Mouse (Mus musculus): ENCODE data around the gene Klk6. TPM values are rescaled to one million over a fixed set of nuclear protein-coding genes. Genes with fewer than 3 reads are reported as not detected.
A peak's percentile ranks its signal among the peaks of the same experiment; 100 is the strongest.

The Klk6 gene
- polyA plus RNA-seq, 2 experiments = not detected

- 11% methylated on average over 8 of the region's 8 CpGs for WGBS (ENCODE audit: insufficient replicate concordance)
- Histone ChIP-seq H3K9me3 (ENCODE audit: control insufficient read depth, low read length) (no peaks in the 10 kb centered on the region), H3K9ac (replicated peaks) (no peak overlapping the region), H3K4me1 (replicated peaks; ENCODE audit: control insufficient read depth in 2 of 2, insufficient read depth in 2 of 2, low read length in 1 of 2) (no peaks in the 10 kb centered on the region), H3K4me2 (ENCODE audit: low read depth) (peak overlapping the region; percentile 59; the same call in 1 of the 2 replicates), H3K27ac (no peak overlapping the region), H3K27me3 (ENCODE audit: control insufficient read depth, insufficient read depth, low read length) (peaks cover 15% of the 10 kb centered on the region), H3K36me3 (replicated peaks; ENCODE audit: control insufficient read depth, insufficient read depth, low read depth) (no peaks in the 10 kb centered on the region), H3K4me3 (ENCODE audit: insufficient read depth in 1 of 2, low read depth in 2 of 2, low read length in 2 of 2) (no peak overlapping the region)
- TF ChIP-seq CTCF (IDR thresholded peaks at IDR 0.05; ENCODE audit: low read depth) (no peak), EP300 (IDR thresholded peaks at IDR 0.05; ENCODE audit: low read depth) (no peak)
- DNase-seq (ENCODE audit: low read depth in 3 of 3, low spot score in 3 of 3) = no peak
- ATAC-seq (ENCODE audit: insufficient read depth) = no peak
Observed at GRCm38 (mm10) chr7:43796355-43796754, 27.9 kb upstream of the Klk6 start.

DNA sequence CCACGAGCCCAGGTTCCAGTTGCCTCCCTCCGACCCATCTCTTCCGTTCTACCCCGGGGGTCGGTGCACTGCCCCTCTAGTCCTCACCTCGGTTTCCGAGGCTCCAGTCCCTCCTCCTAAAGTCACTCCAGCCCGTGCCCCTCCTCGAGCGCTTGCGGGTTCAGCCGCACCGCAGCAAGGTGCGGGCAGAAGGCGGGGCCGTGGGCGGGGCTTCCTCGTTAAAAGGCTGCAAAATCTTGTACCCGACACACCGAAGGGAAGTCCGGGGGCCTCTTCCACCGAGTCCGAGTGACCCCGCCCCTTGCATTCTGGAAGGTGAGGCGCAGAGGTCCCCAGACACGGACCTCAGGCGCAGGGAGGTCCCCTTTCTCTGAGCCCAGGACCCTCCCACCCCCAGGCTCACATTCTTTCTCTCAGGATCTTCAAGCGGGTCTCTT lies 26.9 kb upstream of the Klk6 start, which contains the start of gene Klk8:
TSS of gene Klk8 (plus strand) at position 245 of the 437 bp plus-strand sequence.
- Histone ChIP-seq H3K9me3 (ENCODE audit: control insufficient read depth, low read length) (no peaks in the 10 kb centered on the region), H3K36me3 (replicated peaks; ENCODE audit: control insufficient read depth, insufficient read depth, low read depth) (no peaks in the 10 kb centered on the region), H3K4me3 (ENCODE audit: insufficient read depth in 1 of 2, low read depth in 2 of 2, low read length in 2 of 2) (peak within 1 kb of the TSS; percentile 19 to 45), H3K27ac (no peak within 1 kb of the TSS), H3K27me3 (ENCODE audit: control insufficient read depth, insufficient read depth, low read length) (peaks cover 15% of the 10 kb centered on the region), H3K9ac (replicated peaks) (no peak within 1 kb of the TSS), H3K4me2 (ENCODE audit: low read depth) (peak within 1 kb of the TSS; percentile 59), H3K4me1 (replicated peaks; ENCODE audit: control insufficient read depth in 2 of 2, insufficient read depth in 2 of 2, low read length in 1 of 2) (no peaks in the 10 kb centered on the region)
- ATAC-seq (ENCODE audit: insufficient read depth) = no peak
- no peak for TF ChIP-seq EP300 (IDR thresholded peaks at IDR 0.05; ENCODE audit: low read depth)
- TF ChIP-seq CTCF (IDR thresholded peaks at IDR 0.05; ENCODE audit: low read depth) = no peak
- DNase-seq (ENCODE audit: low read depth in 3 of 3, low spot score in 3 of 3) = no peak
- WGBS (ENCODE audit: insufficient replicate concordance) = under 1% methylated on average over 28 of the region's 28 CpGs

- Histone ChIP-seq H3K27ac (no peak overlapping the region), H3K27me3 (ENCODE audit: control insufficient read depth, insufficient read depth, low read length) (peaks cover 15% of the 10 kb centered on the region), H3K4me3 (ENCODE audit: insufficient read depth in 1 of 2, low read depth in 2 of 2, low read length in 2 of 2) (peak overlapping the region in 1 of 2 experiments; percentile 45; a peak in 2 of 4 replicates), H3K36me3 (replicated peaks; ENCODE audit: control insufficient read depth, insufficient read depth, low read depth) (no peaks in the 10 kb centered on the region), H3K9ac (replicated peaks) (no peak overlapping the region), H3K9me3 (ENCODE audit: control insufficient read depth, low read length) (no peaks in the 10 kb centered on the region), H3K4me1 (replicated peaks; ENCODE audit: control insufficient read depth in 2 of 2, insufficient read depth in 2 of 2, low read length in 1 of 2) (no peaks in the 10 kb centered on the region), H3K4me2 (ENCODE audit: low read depth) (peak overlapping the region; percentile 59)
- no peak for TF ChIP-seq CTCF (IDR thresholded peaks at IDR 0.05; ENCODE audit: low read depth)
- WGBS (ENCODE audit: insufficient replicate concordance) = 4% methylated on average over 13 of the region's 13 CpGs
- no peak for ATAC-seq (ENCODE audit: insufficient read depth)
- DNase-seq (ENCODE audit: low read depth in 3 of 3, low spot score in 3 of 3) = no peak
Observed at GRCm38 (mm10) chr7:43797844-43798462, 26.3 kb upstream of the Klk6 start.

DNA sequence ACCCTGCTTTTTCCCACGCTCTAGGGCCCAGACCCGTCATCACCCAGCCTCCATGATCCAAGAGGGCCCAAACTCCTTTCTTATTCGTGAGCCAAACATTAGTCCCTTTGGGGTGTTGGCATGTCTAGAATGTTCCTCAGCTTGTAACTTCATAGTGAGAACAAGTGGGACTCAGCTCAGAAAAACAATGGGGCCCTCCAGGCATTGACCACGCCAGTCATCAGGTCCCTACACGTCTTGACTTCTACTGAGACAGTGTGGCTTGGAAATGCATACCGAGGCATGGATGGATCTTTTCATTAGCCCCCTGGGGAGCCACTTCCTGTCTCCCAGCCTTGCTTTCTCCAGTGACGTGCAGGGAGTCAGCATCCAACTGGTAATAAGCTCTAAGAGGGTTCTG lies 24.4 kb upstream of the Klk6 start:
- Histone ChIP-seq H3K9me3 (ENCODE audit: control insufficient read depth, low read length) (no peaks in the 10 kb centered on the region), H3K4me2 (ENCODE audit: low read depth) (no peak overlapping the region), H3K36me3 (replicated peaks; ENCODE audit: control insufficient read depth, insufficient read depth, low read depth) (no peaks in the 10 kb centered on the region), H3K27ac (no peak overlapping the region), H3K4me3 (ENCODE audit: insufficient read depth in 1 of 2, low read depth in 2 of 2, low read length in 2 of 2) (no peak overlapping the region), H3K9ac (replicated peaks) (no peak overlapping the region), H3K27me3 (ENCODE audit: control insufficient read depth, insufficient read depth, low read length) (peaks cover 15% of the 10 kb centered on the region), H3K4me1 (replicated peaks; ENCODE audit: control insufficient read depth in 2 of 2, insufficient read depth in 2 of 2, low read length in 1 of 2) (no peaks in the 10 kb centered on the region)
- TF ChIP-seq EP300 (IDR thresholded peaks at IDR 0.05; ENCODE audit: low read depth) (no peak), CTCF (IDR thresholded peaks at IDR 0.05; ENCODE audit: low read depth) (no peak)
- 52% methylated on average over 7 of the region's 7 CpGs for WGBS (ENCODE audit: insufficient replicate concordance)
- no peak for DNase-seq (ENCODE audit: low read depth in 3 of 3, low spot score in 3 of 3)
- no peak for ATAC-seq (ENCODE audit: insufficient read depth)

- Histone ChIP-seq H3K4me1 (replicated peaks; ENCODE audit: control insufficient read depth in 2 of 2, insufficient read depth in 2 of 2, low read length in 1 of 2) (no peaks in the 10 kb centered on the region), H3K27me3 (ENCODE audit: control insufficient read depth, insufficient read depth, low read length) (no peaks in the 10 kb centered on the region), H3K9ac (replicated peaks) (no peak within 1 kb of the TSS), H3K9me3 (ENCODE audit: control insufficient read depth, low read length) (no peaks in the 10 kb centered on the region), H3K4me3 (ENCODE audit: insufficient read depth in 1 of 2, low read depth in 2 of 2, low read length in 2 of 2) (no peak within 1 kb of the TSS), H3K27ac (no peak within 1 kb of the TSS), H3K36me3 (replicated peaks; ENCODE audit: control insufficient read depth, insufficient read depth, low read depth) (no peaks in the 10 kb centered on the region), H3K4me2 (ENCODE audit: low read depth) (no peak within 1 kb of the TSS)
- 47% methylated on average over 5 of the region's 5 CpGs for WGBS (ENCODE audit: insufficient replicate concordance)
- DNase-seq (ENCODE audit: low read depth in 3 of 3, low spot score in 3 of 3) = no peak
- ATAC-seq (ENCODE audit: insufficient read depth) = no peak
- no peak for TF ChIP-seq EP300 (IDR thresholded peaks at IDR 0.05; ENCODE audit: low read depth)
- TF ChIP-seq CTCF (IDR thresholded peaks at IDR 0.05; ENCODE audit: low read depth) = no peak
Observed at GRCm38 (mm10) chr7:43810994-43811393, 13.3 kb upstream of the Klk6 start, which contains the start of gene Klk7. Klk7 (plus strand) TSS chr7:43811294.

Measured in liver, embryonic 14.5 days (tissue).